Mouse (Mus musculus) cerebral cortex, adult 2 months (tissue): ENCODE data around the gene Pitpnm2.

ENCODE experiments used
- WGBS: fragments of 180-500 bp; shearing (Covaris S2); methylation state at CpG from one replicate; pipeline ENCODE4 v1.1.7; 2018; 5-methylcytosine and 5-hydroxymethylcytosine counted together

Pitpnm2 gene

GRCm38 (mm10) chr5:124221037-124221735 is 28.4 kb downstream of the Pitpnm2 start:
- WGBS, result 12% methylated on average over 7 of the region's 7 CpGs

- WGBS, result 82% methylated on average over 5 of the region's 5 CpGs
Observed at GRCm38 (mm10) chr5:124220551-124220950, 29.0 kb downstream of the Pitpnm2 start.

DNA sequence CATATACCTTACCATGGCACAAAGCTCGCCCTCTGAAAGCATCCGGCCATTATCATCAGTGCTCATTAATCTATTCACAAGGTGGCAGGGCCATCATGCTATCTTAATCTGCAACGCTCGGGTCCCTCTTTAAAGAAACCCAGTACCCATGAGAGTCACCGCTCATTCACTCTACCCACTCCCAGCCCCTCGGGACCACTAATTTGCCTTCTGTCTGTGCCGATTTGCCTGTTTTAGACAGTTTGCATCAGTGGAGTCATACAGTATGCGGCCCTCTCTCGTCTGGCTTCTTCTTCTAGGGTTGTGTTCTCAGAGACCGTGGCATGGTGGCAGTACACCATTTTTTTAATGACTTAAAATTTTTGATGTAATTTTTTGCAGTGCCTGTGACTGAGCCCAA is 30.1 kb downstream of the Pitpnm2 start:
- WGBS, result 68% methylated on average over 10 of the region's 10 CpGs

DNA sequence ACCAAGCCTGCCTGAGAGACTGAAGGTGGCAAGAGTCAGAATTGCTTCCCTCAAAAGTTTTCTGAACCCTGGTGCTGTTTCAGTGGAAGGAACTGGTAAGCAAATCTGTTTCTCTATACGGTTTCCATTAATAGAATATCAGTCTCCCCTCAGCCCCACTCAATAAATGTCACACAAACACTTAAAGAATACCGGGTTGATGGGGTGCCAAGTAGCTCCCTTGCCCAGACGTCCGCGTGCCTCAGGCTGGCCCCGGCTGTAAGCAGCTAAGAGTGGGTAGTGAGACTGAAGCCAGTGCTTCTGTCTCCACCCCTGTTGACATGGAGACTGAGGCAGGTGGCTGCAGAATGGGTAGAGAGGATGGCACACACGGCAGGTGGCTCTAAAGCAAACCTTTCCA is 30.6 kb downstream of the Pitpnm2 start:
- WGBS, result 29% methylated on average over 7 of the region's 7 CpGs

- 55% methylated on average over 8 of the region's 8 CpGs for WGBS
Observed at GRCm38 (mm10) chr5:124217566-124218249, 31.9 kb downstream of the Pitpnm2 start.

DNA sequence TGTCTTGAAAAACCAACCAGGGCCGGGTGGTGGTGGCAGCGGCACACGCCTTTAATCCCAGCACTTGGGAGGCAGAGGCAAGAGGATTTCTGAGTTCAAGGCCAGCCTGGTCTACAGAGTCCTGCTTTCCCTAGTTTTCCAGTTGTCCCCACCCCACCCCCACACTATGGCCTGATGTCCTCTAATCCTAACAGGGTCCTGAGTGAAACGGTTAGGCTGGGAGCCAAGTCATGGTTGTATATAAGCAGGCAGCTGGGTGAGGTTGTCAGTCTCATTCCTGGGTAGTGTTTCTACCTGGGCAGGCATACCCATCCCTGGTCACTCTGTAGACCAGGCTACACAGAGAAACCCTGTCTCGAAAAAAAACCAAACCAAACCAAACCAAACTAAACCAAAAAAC is 32.5 kb downstream of the Pitpnm2 start:
- 90% methylated on average over 5 of the region's 5 CpGs for WGBS

GRCm38 (mm10) chr5:124216403-124216802 is 33.2 kb downstream of the Pitpnm2 start:
- 95% methylated on average over 6 of the region's 6 CpGs for WGBS

GRCm38 (mm10) chr5:124215647-124216046 is 33.9 kb downstream of the Pitpnm2 start:
- WGBS, result 76% methylated on average over 10 of the region's 10 CpGs

GRCm38 (mm10) chr5:124214516-124215145 is 34.9 kb downstream of the Pitpnm2 start:
- WGBS, result 66% methylated on average over 14 of the region's 14 CpGs

DNA sequence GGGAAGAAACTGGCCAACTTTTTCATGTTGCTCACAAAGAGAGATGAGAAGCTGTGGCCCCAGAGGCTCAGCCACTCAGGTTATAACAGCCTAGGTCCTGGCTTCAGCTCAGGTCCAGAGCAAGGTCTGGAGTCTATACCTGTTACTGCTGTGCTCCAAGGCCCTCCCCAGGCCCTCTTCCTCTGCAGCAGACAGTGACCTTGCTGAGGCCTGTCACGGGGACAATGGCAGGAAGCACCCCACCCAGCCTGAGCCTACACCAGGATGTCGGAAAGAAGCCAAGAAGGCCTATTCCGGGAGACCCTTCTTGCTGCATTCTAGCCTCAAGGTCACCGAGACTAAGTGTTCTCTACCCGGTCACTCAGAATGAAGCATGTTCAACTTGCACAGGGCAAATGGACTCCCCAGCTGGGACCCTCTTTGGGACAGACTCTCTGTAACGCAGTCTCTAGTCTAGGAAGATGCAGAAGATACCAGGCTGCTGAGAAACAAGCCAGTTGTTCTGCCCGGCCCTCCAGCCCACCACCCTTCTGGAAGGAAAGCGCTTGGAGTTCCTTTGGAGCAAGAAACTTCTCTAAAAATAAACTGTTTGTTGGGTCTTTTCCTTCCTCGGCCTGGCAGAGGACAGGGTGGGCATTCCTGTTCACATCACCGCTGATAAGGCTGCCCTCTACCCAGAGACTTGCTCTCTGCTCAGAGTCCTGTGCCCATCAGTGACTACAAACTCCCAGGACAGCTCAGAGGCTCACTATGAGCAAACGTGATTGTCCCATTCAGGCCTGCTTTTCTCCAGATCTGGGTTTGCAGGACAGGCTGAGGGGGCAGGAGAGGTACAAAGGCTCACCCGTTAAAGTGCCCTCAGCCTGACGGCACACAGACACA is 35.7 kb downstream of the Pitpnm2 start:
- 63% methylated on average over 13 of the region's 13 CpGs for WGBS

GRCm38 (mm10) chr5:124211669-124212068 is 37.9 kb downstream of the Pitpnm2 start:
- 78% methylated on average over 2 of the region's 2 CpGs for WGBS

DNA sequence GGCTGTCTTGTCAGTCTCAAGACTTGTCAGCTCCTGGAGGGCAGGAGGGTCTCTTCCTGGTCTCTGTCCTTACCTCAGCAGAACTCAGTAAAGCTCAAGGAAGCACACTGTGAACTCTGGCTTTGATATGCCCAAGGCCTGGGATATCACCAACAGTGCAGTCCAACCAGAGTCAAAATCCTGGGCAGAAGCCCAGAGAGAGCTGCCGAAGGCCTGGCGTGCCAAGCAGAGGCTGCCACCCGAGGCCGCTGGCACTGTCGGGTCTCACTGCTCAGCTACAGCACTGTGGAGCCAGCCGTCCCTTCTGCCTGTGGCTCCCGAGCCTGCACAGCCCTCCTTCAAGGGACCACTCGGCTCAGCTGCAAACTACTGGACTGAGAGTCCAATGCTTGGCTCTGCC is 38.3 kb downstream of the Pitpnm2 start:
- 55% methylated on average over 8 of the region's 8 CpGs for WGBS

- WGBS, result 76% methylated on average over 18 of the region's 18 CpGs
Observed at GRCm38 (mm10) chr5:124210281-124211016, 39.1 kb downstream of the Pitpnm2 start.

DNA sequence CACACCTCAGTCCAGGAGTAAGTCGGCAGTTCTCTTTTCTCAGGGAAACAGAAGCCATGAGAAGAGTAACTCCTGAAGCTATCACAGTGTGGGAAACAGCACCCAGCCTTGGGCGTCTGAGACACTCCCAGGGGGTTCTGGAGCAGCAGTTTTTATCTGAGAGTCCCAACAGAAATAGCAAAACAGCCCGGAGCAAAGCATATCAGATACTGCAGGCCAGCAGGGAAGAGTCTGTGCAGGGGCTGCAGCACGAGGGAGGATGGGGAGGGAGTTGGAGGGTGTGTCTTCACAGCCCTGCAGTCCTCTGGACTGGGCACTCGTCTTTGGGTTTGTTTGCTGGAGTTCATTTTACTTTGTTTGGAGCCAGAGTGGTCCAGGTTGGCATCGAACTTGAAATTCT is 39.7 kb downstream of the Pitpnm2 start:
- WGBS, result 57% methylated on average over 6 of the region's 6 CpGs

GRCm38 (mm10) chr5:124208030-124208429 is 41.5 kb downstream of the Pitpnm2 start:
- WGBS, result 50% methylated on average over 8 of the region's 8 CpGs

DNA sequence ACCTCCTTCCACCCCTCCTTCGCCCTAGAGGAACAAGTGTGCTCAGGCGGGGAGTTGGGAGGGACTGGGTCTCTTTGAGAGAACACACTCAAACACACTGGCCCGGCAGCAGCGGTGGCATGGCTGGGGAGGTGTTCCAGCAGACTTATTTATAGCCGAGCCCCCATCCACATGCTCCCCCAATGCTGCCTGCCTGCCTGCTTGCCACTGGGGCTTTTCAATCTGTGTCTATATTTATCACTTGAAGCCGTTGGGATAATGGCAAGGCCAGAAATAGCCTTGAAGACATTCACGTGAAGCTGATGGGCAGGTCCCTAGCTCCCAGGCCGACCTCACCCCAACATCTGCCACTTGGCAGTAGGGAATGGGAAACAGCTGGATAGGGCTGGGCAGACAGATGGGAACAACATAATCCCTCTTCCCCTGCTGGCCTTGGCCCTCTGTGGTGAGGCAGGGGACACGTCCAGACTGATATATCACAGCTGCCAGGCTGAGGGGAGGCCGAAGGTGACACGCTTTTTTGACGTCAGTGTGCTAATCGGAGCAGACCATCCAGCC is 43.0 kb downstream of the Pitpnm2 start:
- WGBS, result 48% methylated on average over 13 of the region's 13 CpGs

DNA sequence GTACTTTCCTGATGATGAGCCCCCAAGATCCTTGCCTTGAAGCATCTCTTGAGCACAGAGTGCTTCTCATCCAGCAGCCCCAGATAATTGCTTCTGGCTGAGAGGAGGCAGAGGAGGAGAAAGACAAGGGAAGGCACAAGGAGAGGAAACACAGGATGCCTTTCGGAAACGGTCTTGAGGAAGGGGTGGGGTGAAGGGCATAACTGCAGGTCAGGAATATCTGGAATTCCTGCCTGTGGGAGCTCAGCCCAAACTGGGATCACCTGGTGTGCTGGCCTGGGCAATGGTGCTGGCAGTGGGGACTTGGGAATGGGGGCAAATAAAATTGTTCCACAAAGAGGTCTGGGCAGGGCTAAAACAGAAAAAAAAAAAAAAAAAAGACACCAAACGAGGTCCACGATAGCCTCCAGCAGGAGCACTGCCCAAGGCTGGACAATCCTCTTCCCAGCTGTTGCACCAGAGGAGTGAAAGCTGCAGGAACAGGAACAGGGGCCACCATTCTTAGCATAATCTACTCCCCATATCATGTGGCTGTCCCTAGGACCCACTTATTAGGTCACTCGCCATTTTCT is 43.7 kb downstream of the Pitpnm2 start:
- 50% methylated on average over 5 of the region's 5 CpGs for WGBS

GRCm38 (mm10) chr5:124205211-124205610 is 44.3 kb downstream of the Pitpnm2 start:
- 91% methylated on average over 9 of the region's 9 CpGs for WGBS

- 90% methylated on average over 9 of the region's 9 CpGs for WGBS
Observed at GRCm38 (mm10) chr5:124204127-124204794, 45.3 kb downstream of the Pitpnm2 start.

GRCm38 (mm10) chr5:124203251-124203650 is 46.3 kb downstream of the Pitpnm2 start:
- 84% methylated on average over 4 of the region's 4 CpGs for WGBS
